Mouse (Mus musculus) G1E (cell line): ENCODE data around the gene Lmln.

Experiments used
- CTCF ChIP-seq: IDR thresholded peaks from 2 replicates; pipeline ENCODE4 v1.5.1; 2012; ENCODE audit warnings: low read depth, low read length, inconsistent platforms, mixed read lengths
- GATA1 ChIP-seq: IDR thresholded peaks from 2 replicates; pipeline ENCODE4 v1.6.1; 2012; ENCODE audit warnings: borderline replicate concordance, low read length, inconsistent platforms, mixed read lengths
- POLR2AphosphoS5 ChIP-seq: IDR thresholded peaks from 2 replicates; pipeline ENCODE4 v1.6.1; 2012; ENCODE audit warnings: low read depth, low read length, inconsistent platforms; ENCODE audit not compliant: insufficient replicate concordance
- TAL1 ChIP-seq: conservative IDR thresholded peaks from 2 replicates; pipeline ENCODE4 v1.6.1; 2012; ENCODE audit warnings: low read depth, low read length, inconsistent platforms, mixed read lengths

DNA sequence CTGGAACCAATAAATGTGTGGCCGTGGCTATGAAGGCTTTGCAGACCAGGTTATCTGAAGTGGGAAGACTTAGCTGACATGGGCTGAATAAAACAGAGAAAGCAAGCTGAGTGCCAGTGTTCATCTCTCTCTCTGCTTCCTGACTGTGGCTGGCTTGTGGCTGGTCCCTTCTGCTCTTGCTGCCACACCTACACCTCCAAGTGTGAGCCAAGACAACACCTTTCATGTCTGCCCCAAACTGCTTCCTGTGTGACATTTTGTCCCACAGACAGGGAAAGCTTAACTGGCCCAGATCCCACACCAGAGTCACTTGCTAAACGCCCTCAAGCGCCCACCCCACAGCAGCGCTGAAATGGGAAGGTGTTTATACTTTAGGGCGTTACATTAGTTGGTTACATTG is 9.2 kb upstream of the Lmln start:
- no peak for TF ChIP-seq TAL1
- no peak for TF ChIP-seq CTCF
- TF ChIP-seq POLR2AphosphoS5: no peak
- no peak for TF ChIP-seq GATA1
